Mouse (Mus musculus) kidney, embryonic 15.5 days (tissue): Measurements from ENCODE around the gene Lpp. TPM values are rescaled to one million over a fixed set of nuclear protein-coding genes. Genes with fewer than 3 reads are reported as not detected.
A peak's percentile ranks its signal among the peaks of the same experiment; 100 is the strongest.

Experiments used
- ATAC-seq: fragments of 200-750 bp; cut with Nextera tagmentation; replicated peaks from 2 replicates; pipeline ENCODE4 v1.8.0; 2017; ENCODE audit warnings: moderate TSS enrichment; ENCODE audit not compliant: low FRiP score
- H3K27ac ChIP-seq: fragments of 300-500 bp; sonication (generic); 2 replicates; pipeline ENCODE4 v1.5.1; 2015; ENCODE audit warnings: mild to moderate bottlenecking, inconsistent platforms
- H3K27me3 ChIP-seq: fragments of 300-500 bp; sonication (generic); 2 replicates; pipeline ENCODE4 v1.6.1; 2015; ENCODE audit warnings: inconsistent platforms
- H3K36me3 ChIP-seq: fragments of 300-500 bp; sonication (generic); 2 replicates; pipeline ENCODE4 v1.6.1; 2015; ENCODE audit warnings: inconsistent platforms
- H3K4me1 ChIP-seq: fragments of 300-500 bp; sonication (generic); 2 replicates; pipeline ENCODE4 v1.6.1; 2015; ENCODE audit warnings: inconsistent platforms
- H3K4me2 ChIP-seq: fragments of 300-500 bp; sonication (generic); 2 replicates; pipeline ENCODE4 v1.6.1; 2015; ENCODE audit warnings: moderate library complexity, mild to moderate bottlenecking, inconsistent platforms
- H3K4me3 ChIP-seq: fragments of 300-500 bp; sonication (generic); replicated peaks from 2 replicates; pipeline ENCODE4 v1.5.1; 2015; ENCODE audit warnings: mild to moderate bottlenecking, inconsistent platforms
- H3K9ac ChIP-seq: fragments of 300-500 bp; sonication (generic); 2 replicates; pipeline ENCODE4 v1.6.1; 2015; ENCODE audit warnings: mild to moderate bottlenecking, inconsistent platforms
- H3K9me3 ChIP-seq: fragments of 300-500 bp; sonication (generic); replicated peaks from 2 replicates; pipeline ENCODE4 v1.6.1; 2016; ENCODE audit warnings: inconsistent platforms
- WGBS: fragments of 180-500 bp; shearing (Covaris S2); methylation state at CpG from one replicate; pipeline ENCODE4 v1.1.7; 2015; ENCODE audit warnings: mixed read lengths; 5-methylcytosine and 5-hydroxymethylcytosine counted together
- polyA plus RNA-seq: library from polyadenylated mRNA; unstranded; fragments of >200 nt; fragmentation: Nextera tagmentation; extraction: Ambion mirVana; gene quantifications from 2 replicates; pipeline ENCODE4 v1.2.1, GENCODE M21; 2015

Gene Lpp
- polyA plus RNA-seq, 1 experiment from 2014 or later = 58.6 TPM

- Histone ChIP-seq H3K9me3 (no peaks in the 10 kb centered on the region), H3K4me2 (no peak overlapping the region), H3K27me3 (no peaks in the 10 kb centered on the region), H3K27ac (no peak overlapping the region), H3K36me3 (no peaks in the 10 kb centered on the region), H3K4me1 (peaks cover 16% of the 10 kb centered on the region), H3K4me3 (no peak overlapping the region), H3K9ac (no peak overlapping the region)
- no peak for ATAC-seq
Observed at GRCm38 (mm10) chr16:24884017-24884416, 490.7 kb downstream of the Lpp start.

- H3K27ac ChIP-seq = 0 out of 2 replicates have a peak overlapping the region, but pooled peaks have one; percentile 23
- H3K27me3 ChIP-seq = no peaks in the 10 kb centered on the region
- H3K4me2 ChIP-seq = no peak overlapping the region
- no peaks in the 10 kb centered on the region for H3K36me3 ChIP-seq
- 26% methylated on average over 3 of the region's 3 CpGs for WGBS
- H3K4me3 ChIP-seq = no peak overlapping the region
- H3K9ac ChIP-seq = no peak overlapping the region
- no peaks in the 10 kb centered on the region for H3K9me3 ChIP-seq
- peaks cover 16% of the 10 kb centered on the region for H3K4me1 ChIP-seq
- ATAC-seq = 0 out of 2 replicates have a peak, but pooled peaks have one; percentile 43
Observed at GRCm38 (mm10) chr16:24886346-24886745, 493.0 kb downstream of the Lpp start.

- Histone ChIP-seq H3K9me3 (no peaks in the 10 kb centered on the region), H3K4me3 (no peak overlapping the region), H3K27ac (0 out of 2 replicates have a peak overlapping the region, but pooled peaks have one; percentile 23), H3K9ac (no peak overlapping the region), H3K36me3 (no peaks in the 10 kb centered on the region), H3K27me3 (no peaks in the 10 kb centered on the region), H3K4me1 (peaks cover 16% of the 10 kb centered on the region), H3K4me2 (no peak overlapping the region)
- no peak for ATAC-seq
- 67% methylated on average over 7 of the region's 7 CpGs for WGBS
Observed at GRCm38 (mm10) chr16:24886943-24887342, 493.6 kb downstream of the Lpp start.

GRCm38 (mm10) chr16:24891453-24891852 is 498.1 kb downstream of the Lpp start:
- no peaks in the 10 kb centered on the region for H3K27me3 ChIP-seq
- WGBS = 35% methylated on average over 6 of the region's 6 CpGs
- no peaks in the 10 kb centered on the region for H3K9me3 ChIP-seq
- no peak for ATAC-seq
- H3K4me1 ChIP-seq = peaks cover 10% of the 10 kb centered on the region
- H3K4me3 ChIP-seq = no peak overlapping the region
- H3K27ac ChIP-seq = no peak overlapping the region
- no peak overlapping the region for H3K9ac ChIP-seq
- H3K36me3 ChIP-seq = no peaks in the 10 kb centered on the region
- no peak overlapping the region for H3K4me2 ChIP-seq

GRCm38 (mm10) chr16:24895160-24895559 is 501.9 kb downstream of the Lpp start:
- no peak overlapping the region for H3K27ac ChIP-seq
- no peak overlapping the region for H3K9ac ChIP-seq
- H3K4me1 ChIP-seq = peaks cover 9% of the 10 kb centered on the region
- WGBS = 65% methylated on average over 5 of the region's 5 CpGs
- no peak overlapping the region for H3K4me2 ChIP-seq
- no peaks in the 10 kb centered on the region for H3K27me3 ChIP-seq
- ATAC-seq = no peak
- H3K36me3 ChIP-seq = no peaks in the 10 kb centered on the region
- no peaks in the 10 kb centered on the region for H3K9me3 ChIP-seq
- no peak overlapping the region for H3K4me3 ChIP-seq

GRCm38 (mm10) chr16:24897641-24898040 is 504.3 kb downstream of the Lpp start:
- 33% methylated on average over 3 of the region's 3 CpGs for WGBS
- Histone ChIP-seq H3K4me2 (no peak overlapping the region), H3K4me1 (peaks cover 31% of the 10 kb centered on the region), H3K36me3 (no peaks in the 10 kb centered on the region), H3K9me3 (no peaks in the 10 kb centered on the region), H3K4me3 (no peak overlapping the region), H3K27me3 (no peaks in the 10 kb centered on the region), H3K9ac (no peak overlapping the region), H3K27ac (no peak overlapping the region)
- no peak for ATAC-seq

- H3K36me3 ChIP-seq = no peaks in the 10 kb centered on the region
- peaks cover 31% of the 10 kb centered on the region for H3K4me1 ChIP-seq
- H3K27me3 ChIP-seq = no peaks in the 10 kb centered on the region
- peak overlapping the region; percentile 59 for H3K27ac ChIP-seq
- H3K9ac ChIP-seq = no peak overlapping the region
- no peaks in the 10 kb centered on the region for H3K9me3 ChIP-seq
- H3K4me2 ChIP-seq = no peak overlapping the region
- peak; percentile 86 for ATAC-seq
- no peak overlapping the region for H3K4me3 ChIP-seq
- WGBS = 16% methylated on average over 2 of the region's 2 CpGs
Observed at GRCm38 (mm10) chr16:24900241-24900796, 507.0 kb downstream of the Lpp start.

- H3K4me1 ChIP-seq = peaks cover 31% of the 10 kb centered on the region
- 31% methylated on average over 6 of the region's 6 CpGs for WGBS
- H3K36me3 ChIP-seq = no peaks in the 10 kb centered on the region
- H3K27me3 ChIP-seq = no peaks in the 10 kb centered on the region
- no peak overlapping the region for H3K9ac ChIP-seq
- 0 out of 2 replicates have a peak, but pooled peaks have one; percentile 37 for ATAC-seq
- H3K4me3 ChIP-seq = no peak overlapping the region
- H3K4me2 ChIP-seq = no peak overlapping the region
- no peaks in the 10 kb centered on the region for H3K9me3 ChIP-seq
- H3K27ac ChIP-seq = peak overlapping the region; percentile 59
Observed at GRCm38 (mm10) chr16:24901139-24901859, 508.0 kb downstream of the Lpp start.

GRCm38 (mm10) chr16:24902111-24902510 is 508.8 kb downstream of the Lpp start:
- no peak overlapping the region for H3K4me2 ChIP-seq
- no peak overlapping the region for H3K9ac ChIP-seq
- no peaks in the 10 kb centered on the region for H3K36me3 ChIP-seq
- no peak overlapping the region for H3K4me3 ChIP-seq
- H3K4me1 ChIP-seq = peaks cover 31% of the 10 kb centered on the region
- WGBS = 64% methylated on average over 1 of the region's 1 CpGs
- H3K9me3 ChIP-seq = no peaks in the 10 kb centered on the region
- ATAC-seq = no peak
- H3K27ac ChIP-seq = no peak overlapping the region
- no peaks in the 10 kb centered on the region for H3K27me3 ChIP-seq

GRCm38 (mm10) chr16:24908926-24909325 is 515.6 kb downstream of the Lpp start:
- no peaks in the 10 kb centered on the region for H3K36me3 ChIP-seq
- WGBS = 91% methylated on average over 1 of the region's 1 CpGs
- ATAC-seq = no peak
- H3K9me3 ChIP-seq = no peaks in the 10 kb centered on the region
- peaks cover 6% of the 10 kb centered on the region for H3K4me1 ChIP-seq
- no peak overlapping the region for H3K9ac ChIP-seq
- no peak overlapping the region for H3K4me3 ChIP-seq
- no peak overlapping the region for H3K27ac ChIP-seq
- H3K27me3 ChIP-seq = no peaks in the 10 kb centered on the region
- no peak overlapping the region for H3K4me2 ChIP-seq

- H3K9me3 ChIP-seq = no peaks in the 10 kb centered on the region
- H3K4me2 ChIP-seq = no peak overlapping the region
- H3K36me3 ChIP-seq = no peaks in the 10 kb centered on the region
- H3K4me3 ChIP-seq = no peak overlapping the region
- H3K27me3 ChIP-seq = no peaks in the 10 kb centered on the region
- peaks cover 13% of the 10 kb centered on the region for H3K4me1 ChIP-seq
- no peak overlapping the region for H3K9ac ChIP-seq
- H3K27ac ChIP-seq = no peak overlapping the region
- ATAC-seq = no peak
- 69% methylated on average over 6 of the region's 6 CpGs for WGBS
Observed at GRCm38 (mm10) chr16:24910321-24910720, 517.0 kb downstream of the Lpp start.

- Histone ChIP-seq H3K27ac (no peak overlapping the region), H3K4me2 (no peak overlapping the region), H3K9ac (no peak overlapping the region), H3K4me3 (no peak overlapping the region), H3K36me3 (no peaks in the 10 kb centered on the region), H3K27me3 (no peaks in the 10 kb centered on the region), H3K9me3 (no peaks in the 10 kb centered on the region), H3K4me1 (peaks cover 13% of the 10 kb centered on the region)
- 0 out of 2 replicates have a peak, but pooled peaks have one; percentile 12 for ATAC-seq
- 45% methylated on average over 3 of the region's 3 CpGs for WGBS
Observed at GRCm38 (mm10) chr16:24910834-24911233, 517.5 kb downstream of the Lpp start.
